Mouse (Mus musculus): ENCODE measurements around the gene Agpat3.

Gene Agpat3

DNA sequence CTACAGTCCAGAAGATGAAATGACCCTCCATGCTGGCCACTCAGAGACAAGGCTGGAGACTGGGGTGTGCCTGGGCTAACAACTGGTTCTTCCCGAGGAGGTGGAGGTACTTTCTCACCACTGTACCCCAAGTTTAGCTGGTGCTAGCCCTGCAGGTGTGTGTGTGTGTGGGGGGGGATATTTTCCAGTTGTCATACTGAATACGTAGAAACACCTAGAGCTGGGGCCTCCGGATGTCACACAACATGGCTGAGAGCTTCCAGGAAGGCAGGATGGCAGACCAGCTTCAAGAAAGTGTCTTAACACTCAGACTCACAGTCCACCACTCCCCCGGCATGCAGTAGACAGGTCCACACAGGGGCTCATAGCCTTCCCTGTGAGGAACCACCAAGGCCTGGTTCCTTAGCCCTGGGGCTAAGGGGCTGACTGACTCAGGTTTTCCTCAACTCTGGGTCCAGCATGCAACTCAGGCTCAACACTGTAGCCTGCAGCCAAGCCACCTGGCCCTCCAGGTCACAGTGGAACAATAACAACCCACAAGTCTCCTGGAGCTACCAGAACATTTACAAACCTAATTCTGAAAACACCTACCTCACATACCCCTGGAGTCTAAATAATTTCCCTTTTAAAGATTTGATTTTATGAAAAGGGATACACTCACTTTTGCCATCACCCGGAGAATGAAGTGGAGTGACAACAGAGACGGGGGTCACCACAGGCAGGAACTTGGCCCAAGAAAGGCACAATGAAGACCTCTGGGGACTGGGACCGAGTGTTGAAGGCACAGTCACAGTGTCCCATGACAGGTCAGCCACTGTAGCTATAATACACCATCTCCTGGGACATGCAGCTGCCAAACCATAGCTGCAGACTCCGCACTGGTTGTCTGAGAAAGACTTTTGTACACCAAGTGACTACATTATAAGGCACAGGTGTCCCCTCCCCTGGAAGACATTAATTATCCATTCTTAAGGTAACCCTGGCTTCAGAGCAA is 53.3 kb downstream of the Agpat3 start:
- in situ Hi-C loops (cut with MboI, MseI): no loop called here

- in situ Hi-C loops (cut with MboI, MseI): no loop called here
These were observed 54.5 kb downstream of the Agpat3 start for GRCm38 (mm10) chr10:78297576-78298484.

DNA sequence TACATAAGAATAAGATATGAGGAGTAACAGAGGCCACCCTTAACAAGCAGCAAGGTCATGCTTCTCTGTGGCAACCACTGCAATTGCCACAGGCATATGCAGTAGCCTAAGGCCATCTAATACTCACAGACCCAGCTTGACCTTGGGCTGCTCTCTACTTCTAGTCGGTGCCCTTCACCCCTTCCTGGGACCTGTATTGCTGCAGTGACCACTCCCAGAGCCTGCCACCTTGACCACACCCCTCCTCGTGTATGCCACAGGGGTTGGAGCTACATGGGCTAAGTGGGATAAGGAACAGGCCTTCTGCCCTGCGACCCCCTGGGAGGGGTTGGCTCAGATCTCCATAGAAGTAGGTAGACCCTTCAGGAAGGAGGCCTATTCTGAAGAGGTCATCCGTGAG is 55.3 kb downstream of the Agpat3 start:
- in situ Hi-C loops (cut with MboI, MseI): no loop called here

DNA sequence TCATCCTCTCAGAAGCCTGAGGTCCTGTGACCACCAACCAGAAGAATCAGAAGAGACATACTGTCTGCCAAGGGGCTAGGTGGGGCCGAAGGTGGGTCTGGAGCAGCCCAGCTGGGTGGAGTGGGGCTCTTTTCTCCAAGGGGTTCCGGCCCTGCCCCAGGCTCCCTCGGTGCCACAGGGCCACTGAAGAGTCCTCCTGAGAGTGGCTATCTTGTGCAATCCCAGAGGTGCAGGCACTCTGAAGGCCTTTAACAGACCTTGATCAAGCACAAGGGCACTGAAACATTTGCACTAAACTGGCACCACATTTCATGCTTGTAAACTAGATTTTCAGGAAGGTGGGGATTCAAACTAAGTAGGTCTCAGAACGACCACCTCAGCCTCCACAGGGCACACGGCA is 55.9 kb downstream of the Agpat3 start:
- in situ Hi-C loops (cut with MboI, MseI): no loop called here

DNA sequence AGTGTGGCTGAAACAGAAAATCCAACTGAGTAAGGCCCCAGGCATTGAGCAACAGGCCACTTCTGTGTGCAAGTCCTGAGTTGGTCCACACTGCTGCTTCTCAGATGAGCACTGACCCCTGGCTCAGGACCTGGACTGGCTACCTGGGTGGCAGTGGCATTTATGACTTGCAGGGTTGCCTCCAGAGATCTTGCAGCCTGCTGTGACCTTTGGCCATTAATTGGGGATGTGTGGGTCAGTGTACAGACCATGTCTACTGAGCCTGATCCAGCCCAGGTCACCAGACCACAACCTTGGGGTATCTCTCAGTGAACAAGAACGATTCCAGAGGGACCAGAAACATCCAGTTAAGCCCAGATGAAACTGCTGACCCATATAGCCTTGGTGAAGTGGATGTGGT is 58.7 kb downstream of the Agpat3 start:
- in situ Hi-C loops (cut with MboI, MseI): no loop called here

- in situ Hi-C loops (cut with MboI, MseI): no loop called here
These were observed 59.9 kb downstream of the Agpat3 start for GRCm38 (mm10) chr10:78292381-78292780.

GRCm38 (mm10) chr10:78290730-78291535 is 61.4 kb downstream of the Agpat3 start:
- in situ Hi-C loops (cut with MboI, MseI): no loop called here

DNA sequence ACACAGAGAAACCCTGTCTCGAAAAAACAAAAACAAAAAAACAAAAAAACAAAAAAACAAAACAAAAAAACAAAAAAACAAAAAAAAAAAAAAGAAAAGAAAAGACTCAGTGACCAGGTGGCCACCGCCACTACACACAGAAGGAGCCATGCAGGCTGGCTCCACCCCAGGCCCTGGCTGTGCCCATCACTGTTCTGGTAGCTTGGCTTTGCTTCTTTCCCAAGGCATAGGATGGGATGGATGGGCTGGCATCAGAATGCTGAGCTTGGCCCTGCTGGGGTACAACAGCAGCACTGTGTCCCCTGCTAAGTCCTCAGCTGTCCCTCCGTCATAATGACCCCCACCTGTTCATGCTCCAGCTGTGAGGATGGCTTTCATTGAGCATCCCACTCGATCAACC is 63.4 kb downstream of the Agpat3 start:
- in situ Hi-C loops (cut with MboI, MseI): loop anchor here (5.0 kb wide), 1 partner anchor 93 kb away; no protein-coding TSS in a partner anchor

DNA sequence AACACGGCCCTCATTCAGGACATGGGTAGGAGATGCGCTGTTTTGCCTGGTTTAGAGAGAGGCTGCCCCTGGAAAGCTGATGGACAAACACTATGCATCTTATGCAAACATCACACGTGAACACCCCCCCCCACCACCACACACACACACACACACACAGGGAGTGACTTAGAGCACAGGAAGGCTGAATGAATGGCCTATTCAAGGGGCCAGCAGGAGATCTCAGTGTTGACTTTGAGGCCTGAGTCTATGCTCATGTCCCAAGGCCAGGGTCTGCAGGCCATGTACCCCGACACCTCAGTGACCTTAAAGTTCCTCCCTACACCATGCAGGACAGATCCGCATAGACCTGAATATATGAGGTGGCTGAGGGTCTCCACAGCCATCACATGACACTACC is 64.2 kb downstream of the Agpat3 start:
- in situ Hi-C loops (cut with MboI, MseI): loop anchor here (5.0 kb wide), 1 partner anchor 94 kb away; no protein-coding TSS in a partner anchor

DNA sequence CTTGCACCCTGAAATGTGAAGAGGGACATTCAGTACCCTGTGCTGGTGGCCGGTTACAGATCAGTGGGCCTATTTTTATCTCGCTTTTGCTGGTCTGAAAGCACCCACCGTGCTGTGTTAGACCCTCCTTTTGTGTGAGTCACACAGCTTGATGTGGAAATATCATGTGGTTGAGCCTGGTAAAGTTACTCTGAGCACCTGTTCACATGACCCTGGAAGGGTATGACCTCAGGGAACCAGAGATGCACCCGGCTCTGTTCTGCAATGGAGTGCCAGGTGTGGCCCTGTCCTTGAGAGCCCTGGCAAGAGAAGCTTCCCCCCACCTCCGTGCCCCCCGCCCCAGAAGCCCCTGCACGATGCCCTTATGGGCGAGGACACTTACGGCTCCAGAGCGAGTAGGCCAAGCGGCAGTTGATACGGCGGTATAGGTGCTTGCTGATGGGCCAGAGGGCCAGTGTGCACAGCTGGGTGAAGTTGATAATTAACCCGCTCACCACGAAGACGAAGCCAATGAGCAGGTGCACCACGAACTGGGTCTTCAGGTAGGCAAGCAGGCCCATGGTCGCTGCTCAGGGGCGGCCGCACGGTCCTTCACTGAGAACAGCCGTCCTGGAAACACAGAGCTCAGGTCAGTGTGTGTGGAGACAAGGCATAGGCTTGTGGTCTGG is 64.7 kb downstream of the Agpat3 start:
- in situ Hi-C loops (cut with MboI, MseI): loop anchor here (5.0 kb wide), 1 partner anchor 95 kb away; no protein-coding TSS in a partner anchor

DNA sequence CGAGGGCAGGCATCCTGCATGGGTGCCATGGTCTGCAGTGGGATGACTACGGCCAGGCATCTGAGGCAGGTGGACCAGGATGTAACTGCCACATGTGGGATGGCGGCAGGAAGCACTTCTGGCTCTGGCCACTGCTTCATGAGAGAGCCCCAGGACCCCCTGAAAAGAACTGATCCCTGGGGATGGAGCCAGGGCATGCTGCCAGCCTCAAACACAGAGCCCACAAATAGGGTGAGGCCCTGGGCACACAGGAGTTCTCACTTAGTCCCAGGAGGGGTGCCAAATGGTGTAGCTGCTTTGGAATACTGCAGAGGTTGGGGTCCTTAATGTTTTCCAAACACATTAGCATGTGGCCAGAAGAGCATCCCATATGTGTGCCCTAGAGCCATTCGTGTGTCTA is 66.3 kb downstream of the Agpat3 start:
- in situ Hi-C loops (cut with MboI, MseI): loop anchor here (5.0 kb wide), 1 partner anchor 96 kb away; no protein-coding TSS in a partner anchor

- in situ Hi-C loops (cut with MboI, MseI): loop anchor here (5.0 kb wide), 1 partner anchor 97 kb away; no protein-coding TSS in a partner anchor
These were observed 66.9 kb downstream of the Agpat3 start for GRCm38 (mm10) chr10:78285409-78285808.

DNA sequence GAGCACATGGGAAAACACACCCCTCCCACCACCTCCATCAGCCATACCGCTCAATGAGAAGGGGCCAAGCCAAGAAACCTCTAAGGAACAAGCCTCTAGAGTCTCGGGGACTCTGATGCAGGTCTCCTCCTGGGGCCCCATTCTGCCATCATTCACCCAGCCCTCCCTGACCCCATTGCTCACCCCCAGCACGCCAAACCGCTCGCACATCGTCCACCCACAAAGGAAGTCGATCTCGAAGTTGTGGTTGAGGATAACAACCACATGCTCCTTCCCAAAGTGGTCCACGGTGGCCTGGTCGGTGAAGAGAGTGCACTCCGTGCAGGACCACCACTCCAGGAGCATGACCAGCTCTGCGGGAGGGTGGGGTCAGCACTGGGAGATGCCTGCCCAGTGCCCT is 67.5 kb downstream of the Agpat3 start:
- in situ Hi-C loops (cut with MboI, MseI): loop anchor here (5.0 kb wide), 1 partner anchor 97 kb away; no protein-coding TSS in a partner anchor

DNA sequence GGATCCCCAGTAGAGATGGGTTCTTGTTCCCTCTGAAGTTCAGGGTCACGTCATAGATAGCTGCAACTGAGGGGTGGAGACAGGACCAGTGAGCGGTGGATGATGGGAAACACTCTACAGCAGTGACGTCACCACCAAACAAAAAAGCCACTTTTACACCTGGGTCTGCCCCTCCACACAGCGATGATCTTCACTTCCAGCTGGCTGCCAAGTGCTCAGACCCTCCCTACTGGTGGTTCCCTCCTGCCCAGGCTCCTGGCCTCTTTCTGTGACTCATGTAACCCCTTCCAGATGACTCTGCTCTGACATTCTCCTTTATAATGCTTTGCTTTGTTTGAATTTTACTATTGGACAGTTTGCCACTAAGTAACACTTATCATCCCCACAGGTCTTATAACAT is 69.9 kb downstream of the Agpat3 start:
- in situ Hi-C loops (cut with MboI, MseI): no loop called here

GRCm38 (mm10) chr10:78280486-78280885 is 71.8 kb downstream of the Agpat3 start:
- in situ Hi-C loops (cut with MboI, MseI): no loop called here

DNA sequence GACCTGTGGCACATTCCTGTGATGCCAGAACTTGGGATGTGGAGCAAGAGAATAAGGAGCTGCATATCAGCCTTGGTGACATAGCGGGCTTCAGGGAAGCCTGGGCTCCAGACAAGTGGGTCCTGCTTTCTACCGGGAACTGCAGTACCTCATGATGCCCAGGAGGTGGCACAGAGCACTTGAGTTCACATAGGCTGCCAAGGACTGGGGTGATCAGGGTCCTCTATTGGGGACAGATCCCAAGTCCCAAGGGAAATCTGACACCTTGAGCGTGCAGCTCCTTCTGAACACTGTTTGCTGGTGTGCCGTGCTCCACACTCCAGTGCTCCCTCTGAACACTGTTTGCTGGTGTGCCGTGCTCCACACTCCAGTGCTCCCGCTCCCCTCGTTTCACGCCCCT is 73.1 kb downstream of the Agpat3 start:
- in situ Hi-C loops (cut with MboI, MseI): no loop called here

DNA sequence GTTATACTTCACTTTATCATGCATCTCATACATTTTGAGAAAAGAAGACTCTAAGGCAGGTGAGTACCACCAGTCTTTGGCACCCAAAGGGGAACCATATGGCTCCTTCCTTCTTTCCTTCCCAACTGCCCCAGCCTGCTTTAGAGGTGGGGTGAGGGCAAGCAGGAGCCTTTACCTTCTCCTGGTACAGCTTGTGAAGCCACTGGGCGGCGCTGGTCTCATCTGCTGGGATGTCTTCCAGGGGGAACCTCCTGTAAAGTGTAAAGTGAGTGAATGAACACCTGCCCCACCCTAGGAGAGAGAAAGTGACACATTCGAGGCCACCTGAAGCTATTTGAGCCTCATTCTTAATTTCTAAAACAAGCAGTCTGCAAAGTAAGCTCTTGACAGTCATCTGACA is 74.5 kb downstream of the Agpat3 start:
- in situ Hi-C loops (cut with MboI, MseI): no loop called here

- in situ Hi-C loops (cut with MboI, MseI): no loop called here
These were observed 76.0 kb downstream of the Agpat3 start for GRCm38 (mm10) chr10:78276242-78276641.

DNA sequence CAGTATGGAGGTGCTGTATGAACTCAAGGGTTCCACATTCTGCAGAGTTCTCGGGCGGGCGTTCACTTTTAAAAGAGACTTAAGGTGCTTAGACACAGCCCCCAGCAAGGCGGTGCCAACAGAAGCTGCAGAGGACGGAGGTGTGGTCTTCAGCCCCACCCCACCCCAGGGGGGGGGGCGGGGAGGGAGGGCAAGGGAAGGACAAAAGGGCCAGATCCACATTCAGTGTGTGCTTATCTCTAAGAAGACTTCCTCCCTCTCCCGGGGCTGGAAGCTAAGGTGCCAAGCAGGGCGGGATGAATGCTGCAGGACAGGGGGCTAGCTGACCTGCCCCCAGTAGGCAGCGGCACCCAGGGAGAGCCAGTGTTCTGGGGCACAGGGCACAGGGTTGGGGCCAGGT is 79.4 kb downstream of the Agpat3 start:
- in situ Hi-C loops (cut with MboI, MseI): no loop called here

DNA sequence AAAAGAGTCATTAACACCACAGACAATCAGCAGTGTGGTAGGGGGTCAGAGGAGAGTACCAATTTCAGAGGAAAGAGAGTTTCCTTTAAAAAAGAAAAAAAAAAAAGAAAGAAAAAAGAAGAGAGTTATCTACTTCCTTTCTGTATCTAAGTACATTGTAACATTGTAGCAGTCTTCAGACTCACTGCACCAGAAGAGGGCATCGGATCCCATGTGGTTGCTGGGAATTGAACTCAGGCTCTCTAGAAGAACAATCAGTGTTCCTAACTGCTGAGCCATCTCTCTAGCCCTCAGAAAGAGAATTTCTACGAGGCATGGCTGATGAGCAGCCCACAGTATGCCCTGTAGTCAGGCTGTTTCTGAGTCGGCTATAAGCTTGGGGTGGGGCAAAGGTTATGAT is 86.4 kb downstream of the Agpat3 start:
- in situ Hi-C loops (cut with MboI, MseI): no loop called here

DNA sequence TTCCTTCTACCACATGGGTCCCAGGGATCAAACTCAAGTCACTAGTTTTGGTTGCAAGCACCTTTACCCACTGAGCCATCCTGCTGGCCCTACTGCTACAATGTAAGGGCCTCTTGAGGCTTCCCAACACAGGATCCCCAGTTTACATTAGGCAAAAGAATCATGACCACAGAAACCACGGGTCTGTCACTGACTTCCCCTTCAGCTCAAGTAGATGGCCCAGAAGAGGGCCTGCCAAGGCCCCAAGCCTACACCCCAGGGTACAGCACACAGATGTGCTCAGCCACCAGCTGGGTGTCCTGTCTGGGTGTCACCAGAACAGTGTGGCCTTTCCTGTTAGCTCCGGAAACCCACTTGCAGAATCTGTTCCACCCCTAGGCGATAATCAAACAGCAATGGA is 87.6 kb downstream of the Agpat3 start:
- in situ Hi-C loops (cut with MboI, MseI): no loop called here
